Mouse (Mus musculus): ENCODE results near the gene Xxylt1.

GRCm38 (mm10) chr16:31081125-31081664 lies at the start of gene Xxylt1:
- TF ChIP-seq CTCF (IDR thresholded peaks at IDR 0.05; ENCODE audit: borderline replicate concordance, insufficient read depth, low read length) (no peak), POLR2A (IDR thresholded peaks at IDR 0.05; ENCODE audit: low read depth, low read length) (peak; percentile 75)

Data from embryonic fibroblast, embryonic 13.5 days (primary cell).